Mouse (Mus musculus): ENCODE measurements around the gene Lrrc75a. TPM values are rescaled to one million over a fixed set of nuclear protein-coding genes. Genes with fewer than 3 reads are reported as not detected.

Lrrc75a gene
- polyA plus RNA-seq, 1 experiment from 2014 or later = 10.0 TPM

DNA sequence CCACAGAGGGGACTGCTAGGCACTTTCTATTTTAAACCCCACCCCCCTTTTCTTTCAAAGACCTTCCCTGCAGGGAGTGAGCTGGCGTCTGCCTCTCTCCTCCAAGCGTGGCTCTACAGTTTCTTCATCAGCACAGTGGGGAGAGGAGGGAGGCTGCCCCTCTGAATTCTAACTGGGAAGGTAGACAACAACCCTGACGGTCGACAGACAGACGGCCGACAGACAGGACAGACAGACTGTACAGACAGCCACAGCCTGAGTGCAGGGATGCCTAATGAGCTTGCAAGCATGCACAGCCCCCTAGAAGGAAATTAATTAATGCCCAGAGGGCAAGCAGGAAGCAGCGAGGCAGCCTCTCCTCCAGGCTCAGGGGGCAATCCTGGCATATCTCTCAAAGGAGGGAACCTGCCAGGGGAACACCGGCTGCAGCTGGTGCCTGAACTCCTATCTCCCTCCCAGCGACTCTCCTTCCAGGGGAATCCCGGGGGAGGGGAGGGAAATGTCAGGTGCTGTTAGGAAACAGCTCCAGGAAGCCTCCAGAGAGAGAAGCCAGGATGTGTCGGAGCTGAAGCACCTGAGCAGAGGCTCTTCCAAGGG is 18.0 kb downstream of the Lrrc75a start:
- Histone ChIP-seq H3K4me3 (replicated peaks) (no peak overlapping the region), H3K27ac (0 out of 2 replicates have a peak overlapping the region, but pooled peaks have one; percentile 49), H3K9ac (no peak overlapping the region), H3K4me2 (peak overlapping the region; percentile 31), H3K27me3 (replicated peaks) (no peaks in the 10 kb centered on the region), H3K36me3 (no peaks in the 10 kb centered on the region), H3K4me1 (peaks cover 17% of the 10 kb centered on the region), H3K9me3 (no peaks in the 10 kb centered on the region)
- WGBS = 11% methylated on average over 11 of the region's 11 CpGs
- ATAC-seq (ENCODE audit: insufficient read depth, low FRiP score, low read depth) = 0 out of 2 replicates have a peak, but pooled peaks have one; percentile 9

- Histone ChIP-seq H3K36me3 (no peaks in the 10 kb centered on the region), H3K4me3 (replicated peaks) (no peak overlapping the region), H3K27me3 (replicated peaks) (no peaks in the 10 kb centered on the region), H3K27ac (0 out of 2 replicates have a peak overlapping the region, but pooled peaks have one; percentile 49), H3K4me1 (peaks cover 22% of the 10 kb centered on the region), H3K9me3 (no peaks in the 10 kb centered on the region), H3K4me2 (0 out of 2 replicates have a peak overlapping the region, but pooled peaks have one; percentile 6), H3K9ac (no peak overlapping the region)
- 8% methylated on average over 9 of the region's 9 CpGs for WGBS
- ATAC-seq (ENCODE audit: insufficient read depth, low FRiP score, low read depth) = 0 out of 2 replicates have a peak, but pooled peaks have one; percentile 4
Measured at GRCm38 (mm10) chr11:62629352-62630224, 18.7 kb downstream of the Lrrc75a start.

GRCm38 (mm10) chr11:62624341-62625291 is 23.7 kb downstream of the Lrrc75a start:
- H3K9ac ChIP-seq = no peak overlapping the region
- no peaks in the 10 kb centered on the region for H3K9me3 ChIP-seq
- peaks cover 13% of the 10 kb centered on the region for H3K4me1 ChIP-seq
- H3K36me3 ChIP-seq = peaks cover 2% of the 10 kb centered on the region; the same call in 1 of the 2 replicates
- H3K27ac ChIP-seq = peak overlapping the region; percentile 38
- no peaks in the 10 kb centered on the region for H3K27me3 ChIP-seq (replicated peaks)
- no peak overlapping the region for H3K4me3 ChIP-seq (replicated peaks)
- H3K4me2 ChIP-seq = no peak overlapping the region
- 52% methylated on average over 10 of the region's 10 CpGs for WGBS
- ATAC-seq (ENCODE audit: insufficient read depth, low FRiP score, low read depth) = peak; percentile 32; the same call in 1 of the 2 replicates

GRCm38 (mm10) chr11:62622850-62623249 is 25.5 kb downstream of the Lrrc75a start:
- peaks cover 5% of the 10 kb centered on the region; the same call in 1 of the 2 replicates for H3K36me3 ChIP-seq
- no peak overlapping the region for H3K9ac ChIP-seq
- peaks cover 7% of the 10 kb centered on the region for H3K4me1 ChIP-seq
- WGBS = 65% methylated on average over 4 of the region's 4 CpGs
- H3K4me3 ChIP-seq (replicated peaks) = no peak overlapping the region
- H3K27me3 ChIP-seq (replicated peaks) = no peaks in the 10 kb centered on the region
- no peak overlapping the region for H3K27ac ChIP-seq
- no peak overlapping the region for H3K4me2 ChIP-seq
- H3K9me3 ChIP-seq = no peaks in the 10 kb centered on the region
- ATAC-seq (ENCODE audit: insufficient read depth, low FRiP score, low read depth) = no peak

DNA sequence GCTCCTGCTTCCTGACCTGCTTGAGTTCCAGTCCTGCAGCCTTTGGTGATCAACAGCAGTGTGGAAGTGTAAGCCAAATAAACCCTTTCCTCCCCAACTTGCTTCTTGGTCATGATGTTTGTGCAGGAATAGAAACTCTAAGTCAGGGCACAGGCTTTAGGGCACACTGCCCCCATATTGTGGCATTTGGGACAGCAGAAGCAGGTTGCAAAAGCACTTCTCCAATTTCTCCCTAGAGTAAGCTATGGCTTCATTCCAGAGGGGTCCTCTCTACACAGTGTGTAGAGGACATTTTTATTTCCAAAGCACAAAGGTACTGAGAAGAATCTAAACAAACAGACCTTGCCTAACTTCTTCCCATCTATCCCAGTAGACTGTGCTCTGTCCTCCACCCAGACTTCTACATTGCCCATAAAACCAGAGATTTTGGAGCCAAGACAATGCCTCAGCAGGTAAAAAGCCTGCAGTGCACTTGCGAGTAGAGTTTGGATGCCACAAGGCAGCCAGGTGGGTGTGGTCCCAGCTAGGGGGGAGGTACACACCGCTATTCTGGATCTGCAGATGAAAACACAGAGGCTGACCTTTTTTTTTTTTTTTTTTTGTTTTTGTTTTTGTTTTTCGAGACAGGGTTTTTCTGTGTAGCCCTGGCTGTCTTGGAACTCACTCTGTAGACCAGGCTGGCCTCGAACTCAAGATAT is 26.6 kb downstream of the Lrrc75a start:
- no peak overlapping the region for H3K4me2 ChIP-seq
- H3K9me3 ChIP-seq = no peaks in the 10 kb centered on the region
- ATAC-seq (ENCODE audit: insufficient read depth, low FRiP score, low read depth) = no peak
- H3K27me3 ChIP-seq (replicated peaks) = no peaks in the 10 kb centered on the region
- no peak overlapping the region for H3K4me3 ChIP-seq (replicated peaks)
- H3K9ac ChIP-seq = no peak overlapping the region
- peaks cover 5% of the 10 kb centered on the region; the same call in 1 of the 2 replicates for H3K36me3 ChIP-seq
- peaks cover 7% of the 10 kb centered on the region for H3K4me1 ChIP-seq
- WGBS = 78% methylated on average over 4 of the region's 4 CpGs
- no peak overlapping the region for H3K27ac ChIP-seq

- no peak overlapping the region for H3K4me2 ChIP-seq
- WGBS = 92% methylated on average over 8 of the region's 8 CpGs
- no peaks in the 10 kb centered on the region for H3K9me3 ChIP-seq
- no peaks in the 10 kb centered on the region for H3K27me3 ChIP-seq (replicated peaks)
- no peak overlapping the region for H3K27ac ChIP-seq
- ATAC-seq (ENCODE audit: insufficient read depth, low FRiP score, low read depth) = no peak
- H3K4me3 ChIP-seq (replicated peaks) = no peak overlapping the region
- H3K36me3 ChIP-seq = peaks cover 5% of the 10 kb centered on the region; the same call in 1 of the 2 replicates
- no peak overlapping the region for H3K9ac ChIP-seq
- peaks cover 7% of the 10 kb centered on the region for H3K4me1 ChIP-seq
Measured at GRCm38 (mm10) chr11:62621079-62621478, 27.2 kb downstream of the Lrrc75a start.

GRCm38 (mm10) chr11:62615456-62615855 is 32.9 kb downstream of the Lrrc75a start:
- H3K9ac ChIP-seq = no peak overlapping the region
- no peak for ATAC-seq (ENCODE audit: insufficient read depth, low FRiP score, low read depth)
- H3K4me2 ChIP-seq = no peak overlapping the region
- no peaks in the 10 kb centered on the region for H3K9me3 ChIP-seq
- no peaks in the 10 kb centered on the region for H3K27me3 ChIP-seq (replicated peaks)
- 92% methylated on average over 4 of the region's 4 CpGs for WGBS
- peaks cover 5% of the 10 kb centered on the region; the same call in 1 of the 2 replicates for H3K36me3 ChIP-seq
- 0 out of 2 replicates have a peak, but pooled peaks cover 7% of the 10 kb centered on the region for H3K4me1 ChIP-seq
- H3K27ac ChIP-seq = no peak overlapping the region
- H3K4me3 ChIP-seq (replicated peaks) = no peak overlapping the region

DNA sequence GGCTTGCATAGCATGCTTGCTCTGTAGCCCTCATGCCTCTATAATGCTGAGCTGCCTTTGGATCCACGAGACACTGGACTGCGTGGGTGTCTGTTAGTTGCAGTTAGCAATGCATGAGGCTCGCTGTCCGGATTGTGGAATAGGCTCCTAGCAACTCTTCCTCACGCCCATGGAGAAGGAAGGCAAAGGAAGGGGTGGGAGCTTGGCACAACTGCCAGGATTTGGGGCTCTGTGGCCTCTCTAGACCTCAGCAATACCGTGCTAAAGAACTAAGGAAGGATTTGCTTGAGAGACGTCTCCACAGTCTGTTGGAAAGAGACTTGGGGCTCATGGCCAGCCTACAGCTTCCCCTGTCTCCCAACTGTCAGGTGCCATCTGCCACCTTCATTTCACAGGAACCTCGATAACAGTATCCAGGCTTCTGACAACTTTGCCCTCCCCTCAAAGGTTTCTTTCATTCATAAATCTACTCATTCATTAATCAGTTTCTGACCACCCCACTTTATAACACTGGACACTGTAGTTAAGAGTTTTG is 33.4 kb downstream of the Lrrc75a start:
- Histone ChIP-seq H3K4me2 (no peak overlapping the region), H3K36me3 (peaks cover 5% of the 10 kb centered on the region; the same call in 1 of the 2 replicates), H3K4me1 (0 out of 2 replicates have a peak, but pooled peaks cover 7% of the 10 kb centered on the region), H3K9ac (no peak overlapping the region), H3K4me3 (replicated peaks) (no peak overlapping the region), H3K27ac (no peak overlapping the region), H3K27me3 (replicated peaks) (no peaks in the 10 kb centered on the region), H3K9me3 (no peaks in the 10 kb centered on the region)
- no peak for ATAC-seq (ENCODE audit: insufficient read depth, low FRiP score, low read depth)
- WGBS = 83% methylated on average over 8 of the region's 8 CpGs

GRCm38 (mm10) chr11:62613657-62614365 is 34.5 kb downstream of the Lrrc75a start:
- Histone ChIP-seq H3K36me3 (no peaks in the 10 kb centered on the region), H3K9ac (0 out of 2 replicates have a peak overlapping the region, but pooled peaks have one; percentile 11), H3K4me3 (replicated peaks) (peak overlapping the region; percentile 8; the same call in 1 of the 2 replicates), H3K4me2 (peak overlapping the region; percentile 45), H3K9me3 (no peaks in the 10 kb centered on the region), H3K27ac (0 out of 2 replicates have a peak overlapping the region, but pooled peaks have one; percentile 18), H3K4me1 (0 out of 2 replicates have a peak, but pooled peaks cover 7% of the 10 kb centered on the region), H3K27me3 (replicated peaks) (no peaks in the 10 kb centered on the region)
- WGBS = 21% methylated on average over 19 of the region's 19 CpGs
- ATAC-seq (ENCODE audit: insufficient read depth, low FRiP score, low read depth) = peak; percentile 87

DNA sequence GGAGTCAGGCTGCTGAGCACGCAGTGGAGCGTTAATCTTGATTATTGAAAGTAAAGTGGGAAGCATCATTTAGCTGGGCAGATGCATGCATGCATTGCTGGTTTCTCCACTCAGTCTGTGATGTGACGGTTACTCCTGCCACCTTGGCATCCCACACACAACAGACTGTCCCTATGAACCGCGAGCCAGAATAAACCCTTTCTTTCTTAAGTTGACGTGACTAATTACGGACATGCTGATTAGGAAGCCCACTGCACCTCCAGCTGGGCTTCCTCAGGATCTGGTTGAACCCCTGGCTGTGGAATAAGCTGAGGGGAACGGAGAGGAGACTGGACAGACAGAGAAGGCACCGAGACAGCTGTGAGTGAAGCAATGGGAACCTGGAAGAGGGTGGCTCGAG is 35.7 kb downstream of the Lrrc75a start:
- WGBS = 83% methylated on average over 10 of the region's 10 CpGs
- H3K4me2 ChIP-seq = no peak overlapping the region
- no peaks in the 10 kb centered on the region for H3K36me3 ChIP-seq
- H3K9me3 ChIP-seq = no peaks in the 10 kb centered on the region
- 0 out of 2 replicates have a peak, but pooled peaks cover 7% of the 10 kb centered on the region for H3K4me1 ChIP-seq
- no peak overlapping the region for H3K27ac ChIP-seq
- H3K9ac ChIP-seq = no peak overlapping the region
- no peak for ATAC-seq (ENCODE audit: insufficient read depth, low FRiP score, low read depth)
- H3K27me3 ChIP-seq (replicated peaks) = no peaks in the 10 kb centered on the region
- H3K4me3 ChIP-seq (replicated peaks) = no peak overlapping the region
